ENCODE assay signal across 11 mouse cellular contexts in the genomic region with DNA sequence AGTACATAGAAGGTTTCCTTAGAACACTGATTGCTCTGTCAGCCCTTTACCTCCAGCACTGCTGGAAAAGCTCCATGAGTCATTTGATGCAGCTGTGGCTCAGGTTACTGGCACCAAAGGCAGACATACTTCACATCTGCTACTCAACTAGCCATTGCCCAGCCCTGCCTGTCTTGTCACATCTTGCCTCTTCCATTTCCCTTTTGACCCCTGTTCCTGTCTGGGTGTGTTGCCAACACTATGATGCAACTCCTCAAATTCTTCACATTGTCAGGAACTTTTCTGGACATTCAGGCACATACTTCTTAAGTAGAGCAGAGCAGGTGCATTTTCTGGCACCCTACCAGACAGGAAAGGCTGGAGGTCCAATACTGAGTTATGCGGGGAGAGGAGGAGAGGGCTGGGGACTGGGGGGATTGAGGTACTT.
DNase-seq lines count a peak whose midpoint lies in the region; ATAC-seq and TF ChIP-seq lines count a peak whose summit lies in the region.
"Had no signal": no experiment of that assay in that cellular context is flagged by ENCODE, and none has a peak within 500 bp of the region (broad histone marks: within the 10 kb centered on the region; RNA-seq: fewer than 3 reads in every experiment).

No protein-coding gene starts in this region.

- H3K4me3 ChIP-seq in embryonic fibroblast, embryonic 13.5 days (ENCODE audit: insufficient read depth, low read length) = no peak overlapping the region
- no peak overlapping the region for H3K4me3 ChIP-seq in kidney, embryonic 14.5 days (ENCODE audit: low read length)
- no peak overlapping the region for H3K4me3 ChIP-seq in forebrain, embryonic 11.5 days (ENCODE audit: low read depth, low read length)
- no peak overlapping the region for H3K4me3 ChIP-seq in layer of hippocampus, adult 2 months
- H3K4me3 ChIP-seq: neural tube, embryonic 12.5 days had no signal

- no peaks in the 10 kb centered on the region for H3K27me3 ChIP-seq in kidney, embryonic 14.5 days (ENCODE audit: control insufficient read depth, insufficient read depth, low read length)
- H3K27me3 ChIP-seq in forebrain, embryonic 11.5 days (ENCODE audit: control insufficient read depth, insufficient read depth, low read length) = no peaks in the 10 kb centered on the region
- H3K27me3 ChIP-seq: neural tube, embryonic 12.5 days had no signal

- H3K9ac ChIP-seq in kidney, embryonic 14.5 days (ENCODE audit: low read depth, low read length) = no peak overlapping the region
- H3K9ac ChIP-seq in forebrain, embryonic 11.5 days (ENCODE audit: low read length) = no peak overlapping the region
- H3K9ac ChIP-seq: neural tube, embryonic 12.5 days had no signal

- no peak overlapping the region for H3K4me2 ChIP-seq in kidney, embryonic 14.5 days (replicated peaks; ENCODE audit: low read depth, low read length)
- H3K4me2 ChIP-seq in forebrain, embryonic 11.5 days (ENCODE audit: low read depth, low read length, severe bottlenecking) = no peak overlapping the region
- H3K4me2 ChIP-seq: neural tube, embryonic 12.5 days had no signal

- no peaks in the 10 kb centered on the region for H3K36me3 ChIP-seq in kidney, embryonic 14.5 days (ENCODE audit: control insufficient read depth, insufficient read depth, low read length)
- no peaks in the 10 kb centered on the region for H3K36me3 ChIP-seq in forebrain, embryonic 11.5 days (ENCODE audit: control insufficient read depth, insufficient read depth, low read length)
- H3K36me3 ChIP-seq: neural tube, embryonic 12.5 days had no signal

- H3K9me3 ChIP-seq in kidney, embryonic 14.5 days (ENCODE audit: control insufficient read depth, low read length) = no peaks in the 10 kb centered on the region
- no peaks in the 10 kb centered on the region for H3K9me3 ChIP-seq in forebrain, embryonic 11.5 days (ENCODE audit: control insufficient read depth, low read length)
- H3K9me3 ChIP-seq: neural tube, embryonic 12.5 days had no signal

- ATAC-seq in kidney, embryonic 14.5 days (ENCODE audit: low FRiP score, low TSS enrichment) = 0 out of 2 replicates have a peak, but pooled peaks have one; percentile 32
- no peak for ATAC-seq in forebrain, embryonic 11.5 days (replicated peaks; ENCODE audit: low FRiP score)

- H3K4me1 ChIP-seq in embryonic fibroblast, embryonic 13.5 days (ENCODE audit: control insufficient read depth, insufficient read depth, low read length) = peaks cover 17% of the 10 kb centered on the region
- H3K4me1 ChIP-seq in kidney, embryonic 14.5 days (ENCODE audit: control insufficient read depth, insufficient read depth, low read length) = no peaks in the 10 kb centered on the region
- no peaks in the 10 kb centered on the region for H3K4me1 ChIP-seq in forebrain, embryonic 11.5 days (replicated peaks; ENCODE audit: control insufficient read depth, insufficient read depth, low read length)
- H3K4me1 ChIP-seq: neural tube, embryonic 12.5 days had no signal

- H3K27ac ChIP-seq in embryonic fibroblast, embryonic 13.5 days (ENCODE audit: insufficient read depth, low read length) = 0 out of 2 replicates have a peak overlapping the region, but pooled peaks have one; percentile 22
- no peak overlapping the region for H3K27ac ChIP-seq in kidney, embryonic 14.5 days (ENCODE audit: low read depth, low read length)
- no peak overlapping the region for H3K27ac ChIP-seq in forebrain, embryonic 11.5 days (ENCODE audit: low read depth, low read length)
- H3K27ac ChIP-seq in layer of hippocampus, adult 2 months = no peak overlapping the region
- H3K27ac ChIP-seq: neural tube, embryonic 12.5 days had no signal

- DNase-seq in embryo, embryonic 11 days = peak; percentile 11
- no peak for DNase-seq in embryo, embryonic 10.5 days (ENCODE audit: low spot score)
- peak; percentile 37 to 51 for DNase-seq in lung, postnatal 4 days
- no peak for DNase-seq in forebrain, embryonic 11.5 days (ENCODE audit: low spot score)
- no peak for DNase-seq in yolk sac, embryonic 10.5 days (ENCODE audit: low spot score)
- DNase-seq in layer of hippocampus, adult 2 months (ENCODE audit: low spot score in 2 of 2) = no peak
- DNase-seq: adrenal gland, postnatal 25 days; layer of hippocampus, adult 9-11 months had no signal

- TF ChIP-seq CTCF in embryonic fibroblast, embryonic 13.5 days (IDR thresholded peaks at IDR 0.05; ENCODE audit: borderline replicate concordance, insufficient read depth, low read length) = no peak
- no peak for TF ChIP-seq CTCF in layer of hippocampus, adult 2 months (conservative IDR thresholded peaks at IDR 0.05)

- 79% methylated on average over 1 of the region's 1 CpGs for WGBS in kidney, embryonic 14.5 days
- WGBS in forebrain, embryonic 11.5 days = 100% methylated on average over 1 of the region's 1 CpGs

- TF ChIP-seq POLR2A in embryonic fibroblast, embryonic 13.5 days (IDR thresholded peaks at IDR 0.05; ENCODE audit: low read depth, low read length) = no peak

Comparison
In these comparisons a context has a peak if more than half of its experiments do, and no peak if none do; other contexts are left out.
1. DNase-seq: peak in embryo, embryonic 11 days (single experiment) and lung, postnatal 4 days (2 of 2); none in embryo, embryonic 10.5 days (single experiment), forebrain, embryonic 11.5 days (single experiment), yolk sac, embryonic 10.5 days (single experiment) and layer of hippocampus, adult 2 months (0 of 2).